Mouse (Mus musculus): Measurements from ENCODE around the gene Matn1. TPM values are rescaled to one million over a fixed set of nuclear protein-coding genes. Genes with fewer than 3 reads are reported as not detected.

Gene Matn1
- not detected in 2 replicates for total RNA-seq (2015)
- total RNA-seq (2017) = not detected in 2 replicates

GRCm38 (mm10) chr4:130944112-130944511 lies at the start of gene Matn1:
Gene Matn1 (plus strand): TSS chr4:130944385.
- no peak for ATAC-seq (ENCODE audit: poor library complexity, severe bottlenecking)

GRCm38 (mm10) chr4:130895701-130896100 lies 48.5 kb upstream of the Matn1 start:
- ATAC-seq (ENCODE audit: poor library complexity, severe bottlenecking) = no peak

- ATAC-seq (ENCODE audit: poor library complexity, severe bottlenecking) = peak; percentile 71
Observed at GRCm38 (mm10) chr4:130896372-130896771, 47.8 kb upstream of the Matn1 start.

GRCm38 (mm10) chr4:130899383-130899781 lies 44.8 kb upstream of the Matn1 start:
- ATAC-seq (ENCODE audit: poor library complexity, severe bottlenecking) = peak; percentile 55

GRCm38 (mm10) chr4:130899782-130900427 lies 44.3 kb upstream of the Matn1 start:
- ATAC-seq (ENCODE audit: poor library complexity, severe bottlenecking) = no peak

- ATAC-seq (ENCODE audit: poor library complexity, severe bottlenecking) = no peak
Observed at GRCm38 (mm10) chr4:130900746-130901145, 43.4 kb upstream of the Matn1 start.

- ATAC-seq (ENCODE audit: poor library complexity, severe bottlenecking) = peak; percentile 75
Observed at GRCm38 (mm10) chr4:130902289-130902781, 41.9 kb upstream of the Matn1 start.

- no peak for ATAC-seq (ENCODE audit: poor library complexity, severe bottlenecking)
Observed at GRCm38 (mm10) chr4:130905025-130905424, 39.2 kb upstream of the Matn1 start.

- ATAC-seq (ENCODE audit: poor library complexity, severe bottlenecking) = 0 out of 2 replicates have a peak, but pooled peaks have one; percentile 11
Observed at GRCm38 (mm10) chr4:130905882-130906281, 38.3 kb upstream of the Matn1 start.

- ATAC-seq (ENCODE audit: poor library complexity, severe bottlenecking) = no peak
Observed at GRCm38 (mm10) chr4:130906296-130906695, 37.9 kb upstream of the Matn1 start.

- no peak for ATAC-seq (ENCODE audit: poor library complexity, severe bottlenecking)
Observed at GRCm38 (mm10) chr4:130907200-130908069, 36.8 kb upstream of the Matn1 start.

GRCm38 (mm10) chr4:130908133-130908532 lies 36.1 kb upstream of the Matn1 start:
- ATAC-seq (ENCODE audit: poor library complexity, severe bottlenecking) = no peak

GRCm38 (mm10) chr4:130909167-130909874 lies 34.9 kb upstream of the Matn1 start:
- no peak for ATAC-seq (ENCODE audit: poor library complexity, severe bottlenecking)

GRCm38 (mm10) chr4:130910666-130911065 lies 33.5 kb upstream of the Matn1 start:
- peak; percentile 30 for ATAC-seq (ENCODE audit: poor library complexity, severe bottlenecking)

GRCm38 (mm10) chr4:130912626-130913025 lies 31.6 kb upstream of the Matn1 start:
- no peak for ATAC-seq (ENCODE audit: poor library complexity, severe bottlenecking)

GRCm38 (mm10) chr4:130913077-130913476 lies 31.1 kb upstream of the Matn1 start, which contains the start of gene Laptm5:
Gene Laptm5 (plus strand): TSS chr4:130913125.
- ATAC-seq (ENCODE audit: poor library complexity, severe bottlenecking) = peak; percentile 71

GRCm38 (mm10) chr4:130913511-130913910 lies 30.7 kb upstream of the Matn1 start:
- peak; percentile 5 for ATAC-seq (ENCODE audit: poor library complexity, severe bottlenecking)

GRCm38 (mm10) chr4:130914011-130914410 lies 30.2 kb upstream of the Matn1 start:
- peak; percentile 70 for ATAC-seq (ENCODE audit: poor library complexity, severe bottlenecking)

GRCm38 (mm10) chr4:130914527-130914926 lies 29.7 kb upstream of the Matn1 start:
- ATAC-seq (ENCODE audit: poor library complexity, severe bottlenecking) = no peak

- ATAC-seq (ENCODE audit: poor library complexity, severe bottlenecking) = no peak
Observed at GRCm38 (mm10) chr4:130915006-130915667, 29.0 kb upstream of the Matn1 start.

GRCm38 (mm10) chr4:130915668-130916035 lies 28.5 kb upstream of the Matn1 start:
- no peak for ATAC-seq (ENCODE audit: poor library complexity, severe bottlenecking)

Measured in megakaryocyte, adult 5-6 weeks (primary cell).